In the genomic region with DNA sequence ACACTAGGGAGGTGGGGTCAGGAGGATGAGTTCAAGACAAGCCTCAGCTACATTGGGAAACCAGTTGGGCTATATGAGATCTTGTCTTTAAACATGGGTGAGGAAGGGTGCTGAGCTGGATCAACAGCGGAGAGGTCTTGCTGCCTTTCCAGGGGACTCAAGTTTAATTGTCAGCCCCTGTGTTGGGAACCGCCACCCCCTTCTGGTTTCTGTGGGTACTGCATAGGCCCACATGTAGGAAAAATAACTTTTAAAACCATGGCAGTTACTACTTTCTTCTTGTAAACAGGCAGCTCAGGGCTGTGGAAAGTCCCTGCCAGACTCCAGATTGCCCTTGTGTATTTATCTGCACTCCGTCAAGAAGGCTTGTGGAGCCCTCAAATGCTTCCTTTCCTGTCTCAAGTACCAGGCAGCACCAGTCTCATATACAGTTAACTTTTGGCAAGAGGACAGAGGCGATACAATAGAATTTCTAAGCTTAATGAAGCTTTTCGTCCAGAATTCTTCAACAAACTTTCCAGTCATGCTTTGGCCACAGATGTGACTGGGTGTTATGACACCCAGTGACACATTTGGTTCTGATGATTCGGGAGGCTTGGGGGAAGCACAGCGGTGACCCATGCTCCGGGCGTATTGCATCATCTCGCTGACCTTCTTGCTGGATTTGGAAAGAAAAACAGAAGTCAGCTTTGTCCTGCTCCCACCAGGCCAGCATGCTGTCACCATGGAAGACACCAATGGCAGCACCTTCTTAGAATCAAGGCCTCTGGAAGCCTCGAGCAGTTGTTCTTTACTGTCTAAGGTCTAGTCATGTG, we compare ENCODE assay signal across 9 mouse cellular contexts. TPM values are rescaled to one million over a fixed set of nuclear protein-coding genes. Genes with fewer than 3 reads are reported as not detected.
DNase-seq lines count a peak whose midpoint lies in the region; ATAC-seq and TF ChIP-seq lines count a peak whose summit lies in the region.
"Had no signal": no experiment of that assay in that cellular context is flagged by ENCODE, and none has a peak within 500 bp of the region (broad histone marks: within the 10 kb centered on the region; RNA-seq: fewer than 3 reads in every experiment).

No protein-coding gene starts in this region.

- TF ChIP-seq EP300 in heart, postnatal 0 days (IDR thresholded peaks at IDR 0.05; ENCODE audit: low read depth): no peak

- H3K4me2 ChIP-seq in heart, postnatal 0 days (ENCODE audit: low read depth, low read length): no peak overlapping the region
- H3K4me2 ChIP-seq: midbrain, embryonic 12.5 days had no signal

- no peak for ATAC-seq in cerebellum, adult (ENCODE audit: insufficient number of reproducible peaks, low FRiP score, low TSS enrichment)
- 0 out of 2 replicates have a peak, but pooled peaks have one; percentile 44 for ATAC-seq in heart, postnatal 0 days (ENCODE audit: insufficient read depth, low read depth)

- H3K9ac ChIP-seq in heart, postnatal 0 days (replicated peaks; ENCODE audit: low read depth, low read length): no peak overlapping the region
- H3K9ac ChIP-seq: midbrain, embryonic 12.5 days had no signal

- H3K27me3 ChIP-seq in heart, postnatal 0 days (ENCODE audit: control insufficient read depth, insufficient read depth, low read length): no peaks in the 10 kb centered on the region
- H3K27me3 ChIP-seq in small intestine, adult 2 months (ENCODE audit: control insufficient read depth, insufficient read depth, low read length): no peaks in the 10 kb centered on the region; the same call in 1 of the 2 replicates

- TF ChIP-seq CTCF in cortical plate, adult 2 months (IDR thresholded peaks at IDR 0.05; ENCODE audit: extremely low read depth, insufficient read depth, low read length): peak; percentile 68
- TF ChIP-seq CTCF in heart, postnatal 0 days (IDR thresholded peaks at IDR 0.05; ENCODE audit: low read depth): peak; percentile 67
- peak; percentile 61; the same call in 1 of the 2 replicates for TF ChIP-seq CTCF in small intestine, adult 2 months (IDR thresholded peaks at IDR 0.05; ENCODE audit: extremely low read depth, insufficient read length, insufficient replicate concordance, low read depth, low read length)

- no peak overlapping the region; the same call in 1 of the 2 replicates for H3K27ac ChIP-seq in cortical plate, adult 2 months (ENCODE audit: insufficient read depth, low read length)
- no peak overlapping the region for H3K27ac ChIP-seq in heart, postnatal 0 days (ENCODE audit: low read depth)
- H3K27ac ChIP-seq in small intestine, adult 2 months (ENCODE audit: insufficient read depth, low read depth, low read length): no peak overlapping the region
- H3K27ac ChIP-seq: midbrain, embryonic 12.5 days had no signal

- H3K9me3 ChIP-seq in heart, postnatal 0 days (replicated peaks; ENCODE audit: control insufficient read depth, low read length): no peaks in the 10 kb centered on the region
- H3K9me3 ChIP-seq: midbrain, embryonic 12.5 days had no signal

- no peak for TF ChIP-seq POLR2A in cortical plate, adult 2 months (IDR thresholded peaks at IDR 0.05; ENCODE audit: extremely low read depth, insufficient read depth, low read length)
- TF ChIP-seq POLR2A in small intestine, adult 2 months (IDR thresholded peaks at IDR 0.05; ENCODE audit: low read depth, low read length): no peak

- WGBS in heart, postnatal 0 days: 58% methylated on average over 11 of the region's 11 CpGs
- 62% methylated on average over 11 of the region's 11 CpGs for WGBS in small intestine, adult 2 months

- no peaks in the 10 kb centered on the region for H3K4me1 ChIP-seq in cortical plate, adult 2 months (ENCODE audit: control insufficient read depth, insufficient read depth, low read length)
- H3K4me1 ChIP-seq in heart, postnatal 0 days (ENCODE audit: control insufficient read depth, insufficient read depth): no peaks in the 10 kb centered on the region
- no peaks in the 10 kb centered on the region for H3K4me1 ChIP-seq in small intestine, adult 2 months (ENCODE audit: control insufficient read depth, insufficient read depth, insufficient read length, low read length)
- H3K4me1 ChIP-seq: midbrain, embryonic 12.5 days had no signal

- peak; percentile 29 for DNase-seq in cerebellum, adult 8-10 months
- DNase-seq in NIH3T3 (ENCODE audit: low read depth): peak; percentile 85
- DNase-seq in heart, postnatal 0 days (ENCODE audit: low spot score): peak; percentile 30
- peak; percentile 52 to 85 for DNase-seq in layer of hippocampus, postnatal 25 days (ENCODE audit: extremely low spot score in 1 of 2, low spot score in 1 of 2)
- DNase-seq in lung, postnatal 25 days (ENCODE audit: low spot score): peak; percentile 82

- no peak overlapping the region for H3K4me3 ChIP-seq in cortical plate, adult 2 months (ENCODE audit: insufficient read depth, low read length)
- H3K4me3 ChIP-seq in heart, postnatal 0 days (ENCODE audit: low read depth, low read length): no peak overlapping the region
- H3K4me3 ChIP-seq in small intestine, adult 2 months (ENCODE audit: low read depth, low read length): no peak overlapping the region
- H3K4me3 ChIP-seq: midbrain, embryonic 12.5 days had no signal

- H3K36me3 ChIP-seq in heart, postnatal 0 days (replicated peaks; ENCODE audit: control insufficient read depth, insufficient read depth, low read length): no peaks in the 10 kb centered on the region
- no peaks in the 10 kb centered on the region for H3K36me3 ChIP-seq in small intestine, adult 2 months (ENCODE audit: control insufficient read depth, insufficient read depth, low read length)
- H3K36me3 ChIP-seq: midbrain, embryonic 12.5 days had no signal

RNA-seq across cellular contexts. Expression of a gene that starts 1.0 kb away (rescaled TPM):
- not detected in 2 replicates for polyA plus RNA-seq in cortical plate, adult 2 months (2012; rRNA removed)
- not detected in 2 replicates for total RNA-seq in heart, postnatal 0 days (2014; rRNA removed; ENCODE audit: low replicate concordance)
- not detected in 2 replicates for polyA plus RNA-seq in heart, postnatal 0 days (2015; fragmentation: Nextera tagmentation; extraction: Ambion mirVana)
- total RNA-seq in layer of hippocampus, postnatal 25 days (2021): not detected
- not detected in 2 replicates for polyA plus RNA-seq in small intestine, adult 2 months (2012; rRNA removed)
- polyA plus RNA-seq: midbrain, embryonic 12.5 days had no signal

RNA-seq across cellular contexts. Expression of a gene that starts 7.1 kb away (rescaled TPM):
- 13.3 and 14.2 TPM in 2 replicates for polyA plus RNA-seq in cortical plate, adult 2 months (2012; rRNA removed)
- 4.5 and 11.9 TPM in 2 replicates for total RNA-seq in heart, postnatal 0 days (2014; rRNA removed; ENCODE audit: low replicate concordance)
- polyA plus RNA-seq in heart, postnatal 0 days (2015; fragmentation: Nextera tagmentation; extraction: Ambion mirVana): 3.1 and 3.3 TPM in 2 replicates
- 10 to 100 TPM; 16.9 to 17.0 TPM for total RNA-seq in layer of hippocampus, postnatal 25 days (2021)
- polyA plus RNA-seq in small intestine, adult 2 months (2012; rRNA removed): 0.63 and 1.3 TPM in 2 replicates

RNA-seq across cellular contexts. Expression of a gene that starts 20.5 kb away (rescaled TPM):
- polyA plus RNA-seq in cortical plate, adult 2 months (2012; rRNA removed): 33.1 and 33.5 TPM in 2 replicates
- total RNA-seq in heart, postnatal 0 days (2014; rRNA removed; ENCODE audit: low replicate concordance): 0.66 and 2.4 TPM in 2 replicates
- polyA plus RNA-seq in heart, postnatal 0 days (2015; fragmentation: Nextera tagmentation; extraction: Ambion mirVana): 0.49 and 0.72 TPM in 2 replicates
- 10 to 100 TPM; 25.4 to 25.7 TPM for total RNA-seq in layer of hippocampus, postnatal 25 days (2021)
- polyA plus RNA-seq in small intestine, adult 2 months (2012; rRNA removed): 0.11 and 0.49 TPM in 2 replicates

RNA-seq across cellular contexts. Expression of a gene that starts 57.1 kb away (rescaled TPM):
- polyA plus RNA-seq in cortical plate, adult 2 months (2012; rRNA removed): 93.9 and 94.9 TPM in 2 replicates
- total RNA-seq in heart, postnatal 0 days (2014; rRNA removed; ENCODE audit: low replicate concordance): 28.7 and 39.0 TPM in 2 replicates
- polyA plus RNA-seq in heart, postnatal 0 days (2015; fragmentation: Nextera tagmentation; extraction: Ambion mirVana): 30.6 and 30.9 TPM in 2 replicates
- total RNA-seq in layer of hippocampus, postnatal 25 days (2021): 10 to 100 TPM; 35.7 to 49.0 TPM
- polyA plus RNA-seq in small intestine, adult 2 months (2012; rRNA removed): 2.6 and 4.1 TPM in 2 replicates

RNA-seq across cellular contexts. Expression of a gene that starts 57.4 kb away (rescaled TPM):
- polyA plus RNA-seq in cortical plate, adult 2 months (2012; rRNA removed): 251 and 272 TPM in 2 replicates
- 309 and 340 TPM in 2 replicates for total RNA-seq in heart, postnatal 0 days (2014; rRNA removed; ENCODE audit: low replicate concordance)
- 429 and 459 TPM in 2 replicates for polyA plus RNA-seq in heart, postnatal 0 days (2015; fragmentation: Nextera tagmentation; extraction: Ambion mirVana)
- 100 to 1,000 TPM; 171 to 189 TPM for total RNA-seq in layer of hippocampus, postnatal 25 days (2021)
- polyA plus RNA-seq in small intestine, adult 2 months (2012; rRNA removed): 39.4 and 64.5 TPM in 2 replicates

Comparison
In these comparisons a context has a peak if more than half of its experiments do, and no peak if none do; other contexts are left out.
1. DNase-seq: peak in every context shown above with its lines; median percentile 85 in NIH3T3; 82 in lung, postnatal 25 days; 68 in layer of hippocampus, postnatal 25 days; 30 in heart, postnatal 0 days; 29 in cerebellum, adult 8-10 months.
2. RNA of a gene that starts 20.5 kb away (polyA plus RNA-seq): 33.1 to 33.5 TPM in cortical plate, adult 2 months; 0.49 to 0.72 TPM in heart, postnatal 0 days and 0.11 to 0.49 TPM in small intestine, adult 2 months; every median in the first group is over 10 times any median in the second.
3. Peak in every context shown above with its lines, with median percentiles within 50 percentile points of each other: CTCF ChIP-seq.